Mouse (Mus musculus): Measurements from ENCODE around the gene Rrbp1.

DNA sequence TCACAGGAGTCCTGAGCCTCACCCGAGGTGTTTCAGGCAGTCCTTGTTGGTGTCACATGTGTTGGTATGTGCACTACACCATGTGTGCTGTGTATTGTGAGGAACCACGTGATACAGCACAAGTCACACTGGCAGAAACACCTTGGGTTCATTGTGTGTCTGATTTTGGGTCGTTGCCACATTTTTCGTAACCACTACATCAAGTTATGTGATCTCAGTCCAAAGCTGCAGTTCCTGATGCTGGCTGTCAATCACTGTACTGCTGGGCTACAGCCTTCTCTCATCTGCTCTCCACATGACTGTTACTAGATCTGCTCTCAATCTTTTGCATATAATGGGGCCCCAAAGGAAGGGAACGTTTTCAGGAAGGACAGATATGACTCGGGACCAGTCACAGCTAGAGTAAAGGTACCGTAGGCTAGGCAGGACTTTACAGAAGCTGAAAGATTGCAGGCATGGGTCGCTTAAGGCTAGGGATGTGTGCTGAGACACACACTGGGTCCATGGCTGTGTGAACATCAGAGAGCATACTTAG lies 39.1 kb upstream of the Rrbp1 start:
- no peak for TF ChIP-seq POLR2A (IDR thresholded peaks at IDR 0.05; ENCODE audit: control insufficient read depth in 1 of 2, insufficient read depth in 1 of 2, low read depth in 1 of 2, low read length in 2 of 2, poor library complexity in 1 of 2)
- TF ChIP-seq USF1 (IDR thresholded peaks at IDR 0.05; ENCODE audit: low read depth, low read length), result no peak
- no peak for TF ChIP-seq ELF1 (IDR thresholded peaks at IDR 0.05; ENCODE audit: low read depth, low read length)
- no peak for TF ChIP-seq MAX (IDR thresholded peaks at IDR 0.05; ENCODE audit: low read length)
- no peak for TF ChIP-seq CHD2 (IDR thresholded peaks at IDR 0.05; ENCODE audit: low read length)
- no peak for TF ChIP-seq MXI1 (IDR thresholded peaks at IDR 0.05; ENCODE audit: low read depth, low read length)
- no peak for TF ChIP-seq CTCF (IDR thresholded peaks at IDR 0.05 in 2 of 3, conservative IDR thresholded peaks at IDR 0.05 in 1 of 3; ENCODE audit: control insufficient read depth in 1 of 3, insufficient read depth in 1 of 3, low read depth in 2 of 3, low read length in 3 of 3, poor library complexity in 1 of 3, severe bottlenecking in 1 of 3)
- TF ChIP-seq POLR2AphosphoS2 (IDR thresholded peaks at IDR 0.05; ENCODE audit: low read length), result no peak
- no peak for TF ChIP-seq GATA1 (IDR thresholded peaks at IDR 0.05; ENCODE audit: low read depth, low read length)
- TF ChIP-seq TBP (IDR thresholded peaks at IDR 0.05; ENCODE audit: low read depth, low read length), result no peak
- no peak for TF ChIP-seq ETS1 (IDR thresholded peaks at IDR 0.05; ENCODE audit: low read depth, low read length)
- TF ChIP-seq SMC3 (IDR thresholded peaks at IDR 0.05; ENCODE audit: low read depth, low read length), result no peak
- TF ChIP-seq RAD21 (IDR thresholded peaks at IDR 0.05; ENCODE audit: low read depth, low read length), result no peak
- TF ChIP-seq TCF12 (IDR thresholded peaks at IDR 0.05; ENCODE audit: low read depth, low read length), result no peak
